Mouse (Mus musculus) limb, embryonic 14.5 days (tissue): ENCODE measurements around the gene Nceh1. TPM values are rescaled to one million over a fixed set of nuclear protein-coding genes. Genes with fewer than 3 reads are reported as not detected.

Source experiments
- ATAC-seq: fragments of 200-750 bp; cut with Nextera tagmentation; 2 replicates; pipeline ENCODE4 v1.8.0; 2017; ENCODE audit warnings: low read depth, moderate number of reproducible peaks, moderate TSS enrichment; ENCODE audit not compliant: low FRiP score
- DNase-seq: peaks from one replicate; pipeline ENCODE4 v3.0.0-alpha.2; 2015; ENCODE audit warnings: low spot score
- H3K27ac ChIP-seq: fragments of 300-500 bp; sonication (generic); replicated peaks from 2 replicates; pipeline ENCODE4 v1.5.1; 2014; ENCODE audit warnings: low read depth, mild to moderate bottlenecking, low read length, moderate library complexity, mixed read lengths
- H3K27me3 ChIP-seq: fragments of 300-500 bp; sonication (generic); 2 replicates; pipeline ENCODE4 v1.6.1; 2014; ENCODE audit warnings: low read length, mixed read lengths; ENCODE audit not compliant: control insufficient read depth, insufficient read depth
- H3K36me3 ChIP-seq: fragments of 300-500 bp; sonication (generic); 2 replicates; pipeline ENCODE4 v1.6.1; 2014; ENCODE audit warnings: mild to moderate bottlenecking, low read length, moderate library complexity, mixed read lengths; ENCODE audit not compliant: control insufficient read depth, insufficient read depth
- H3K4me1 ChIP-seq: fragments of 300-500 bp; sonication (generic); 2 replicates; pipeline ENCODE4 v1.6.1; 2014; ENCODE audit warnings: antibody characterized with exemption, low read length, mixed read lengths; ENCODE audit not compliant: control insufficient read depth, insufficient read depth
- H3K4me2 ChIP-seq: fragments of 300-500 bp; sonication (generic); replicated peaks from 2 replicates; pipeline ENCODE4 v1.6.1; 2014; ENCODE audit warnings: low read depth, mild to moderate bottlenecking, low read length, moderate library complexity; ENCODE audit not compliant: severe bottlenecking
- H3K4me3 ChIP-seq: fragments of 300-500 bp; sonication (generic); replicated peaks from 2 replicates; pipeline ENCODE4 v1.5.1; 2014; ENCODE audit warnings: low read length
- H3K9ac ChIP-seq: fragments of 300-500 bp; sonication (generic); 2 replicates; pipeline ENCODE4 v1.6.1; 2014; ENCODE audit warnings: mild to moderate bottlenecking, low read depth, low read length, moderate library complexity; ENCODE audit not compliant: severe bottlenecking
- H3K9me3 ChIP-seq: fragments of 300-500 bp; sonication (generic); 2 replicates; pipeline ENCODE4 v1.6.1; 2016; ENCODE audit warnings: low read length; ENCODE audit not compliant: control insufficient read depth
- POLR2A ChIP-seq: fragments of 200-500 bp; IDR thresholded peaks from 2 replicates; pipeline ENCODE4 v1.8.0; 2012; ENCODE audit warnings: inconsistent platforms, mild to moderate bottlenecking, moderate library complexity, borderline replicate concordance; ENCODE audit not compliant: insufficient read depth, insufficient read length; ENCODE audit errors: extremely low read depth
- WGBS: fragments of 180-500 bp; shearing (Covaris S2); extraction: QIAGEN DNeasy Blood & Tissue Kit; methylation state at CpG from one replicate; pipeline ENCODE4 v1.1.7; 2014; 5-methylcytosine and 5-hydroxymethylcytosine counted together
- polyA plus RNA-seq, 2 experiments: library from polyadenylated mRNA; depleted of rRNA in 1 of 2; stranded (reverse) in 1 of 2; unstranded in 1 of 2; fragments of >200 nt; fragmentation: Nextera tagmentation in 1 of 2; extraction: Ambion mirVana in 1 of 2; gene quantifications; 2 replicates each; pipeline versions ENCODE4 v1.2.1 to v1.2.3; 2012 to 2014

The Nceh1 gene
- polyA plus RNA-seq, 2 experiments: 1.4 to 2.8 TPM

GRCm38 (mm10) chr3:27311475-27311874, 128.7 kb downstream of the Nceh1 start:
- Histone ChIP-seq H3K9me3 (no peaks in the 10 kb centered on the region), H3K27me3 (no peaks in the 10 kb centered on the region), H3K4me3 (no peak overlapping the region), H3K4me2 (no peak overlapping the region), H3K36me3 (no peaks in the 10 kb centered on the region), H3K27ac (no peak overlapping the region), H3K4me1 (peaks cover under 1% of the 10 kb centered on the region; the same call in 1 of the 2 replicates), H3K9ac (no peak overlapping the region)
- DNase-seq (no peak), ATAC-seq (no peak)
- TF ChIP-seq POLR2A: no peak
- 91% methylated on average over 4 of the region's 4 CpGs for WGBS

- no peak overlapping the region for H3K9ac ChIP-seq
- no peak overlapping the region for H3K4me2 ChIP-seq
- DNase-seq (no peak), ATAC-seq (no peak)
- H3K36me3 ChIP-seq: no peaks in the 10 kb centered on the region
- 65% methylated on average over 2 of the region's 2 CpGs for WGBS
- TF ChIP-seq POLR2A: no peak
- peaks cover 10% of the 10 kb centered on the region; the same call in 1 of the 2 replicates for H3K4me1 ChIP-seq
- H3K27ac ChIP-seq: no peak overlapping the region
- no peaks in the 10 kb centered on the region for H3K9me3 ChIP-seq
- H3K4me3 ChIP-seq: no peak overlapping the region
- H3K27me3 ChIP-seq: no peaks in the 10 kb centered on the region
Measured at GRCm38 (mm10) chr3:27314506-27315164, 131.9 kb downstream of the Nceh1 start.

GRCm38 (mm10) chr3:27316559-27317287, 134.0 kb downstream of the Nceh1 start, which contains the start of gene Tnfsf10:
Gene Tnfsf10, plus strand, starts transcription at chr3:27317028.
- Histone ChIP-seq H3K4me2 (peak within 1 kb of the TSS; percentile 17; the same call in 1 of the 2 replicates), H3K4me1 (peaks cover 10% of the 10 kb centered on the region; the same call in 1 of the 2 replicates), H3K4me3 (no peak within 1 kb of the TSS), H3K27ac (no peak within 1 kb of the TSS), H3K27me3 (no peaks in the 10 kb centered on the region), H3K9ac (no peak within 1 kb of the TSS), H3K36me3 (no peaks in the 10 kb centered on the region), H3K9me3 (no peaks in the 10 kb centered on the region)
- no peak for ATAC-seq
- no peak for DNase-seq
- TF ChIP-seq POLR2A: no peak
- WGBS: 64% methylated on average over 9 of the region's 9 CpGs

GRCm38 (mm10) chr3:27317288-27318024, 134.7 kb downstream of the Nceh1 start:
- DNase-seq (peak; percentile 75), ATAC-seq (no peak)
- peak overlapping the region; percentile 17; the same call in 1 of the 2 replicates for H3K4me2 ChIP-seq
- peaks cover 10% of the 10 kb centered on the region; the same call in 1 of the 2 replicates for H3K4me1 ChIP-seq
- H3K9ac ChIP-seq: no peak overlapping the region
- H3K27me3 ChIP-seq: no peaks in the 10 kb centered on the region
- no peak for TF ChIP-seq POLR2A
- WGBS: 27% methylated on average over 4 of the region's 4 CpGs
- no peaks in the 10 kb centered on the region for H3K36me3 ChIP-seq
- no peak overlapping the region for H3K27ac ChIP-seq
- H3K4me3 ChIP-seq: no peak overlapping the region
- H3K9me3 ChIP-seq: no peaks in the 10 kb centered on the region

- H3K9me3 ChIP-seq: no peaks in the 10 kb centered on the region
- no peak for ATAC-seq
- no peak overlapping the region for H3K4me2 ChIP-seq
- H3K4me1 ChIP-seq: peaks cover 14% of the 10 kb centered on the region; the same call in 1 of the 2 replicates
- WGBS: 83% methylated on average over 1 of the region's 1 CpGs
- no peak for DNase-seq
- no peaks in the 10 kb centered on the region for H3K36me3 ChIP-seq
- H3K27ac ChIP-seq: no peak overlapping the region
- no peaks in the 10 kb centered on the region for H3K27me3 ChIP-seq
- TF ChIP-seq POLR2A: no peak
- H3K9ac ChIP-seq: no peak overlapping the region
- H3K4me3 ChIP-seq: no peak overlapping the region
Measured at GRCm38 (mm10) chr3:27319650-27320049, 136.9 kb downstream of the Nceh1 start.
